Mouse (Mus musculus): ENCODE data around the gene Slc7a11. TPM values are rescaled to one million over a fixed set of nuclear protein-coding genes. Genes with fewer than 3 reads are reported as not detected.

Gene Slc7a11
- total and polyA plus RNA-seq, 2 experiments from 2014 or later, result 3.8 to 19.0 TPM

DNA sequence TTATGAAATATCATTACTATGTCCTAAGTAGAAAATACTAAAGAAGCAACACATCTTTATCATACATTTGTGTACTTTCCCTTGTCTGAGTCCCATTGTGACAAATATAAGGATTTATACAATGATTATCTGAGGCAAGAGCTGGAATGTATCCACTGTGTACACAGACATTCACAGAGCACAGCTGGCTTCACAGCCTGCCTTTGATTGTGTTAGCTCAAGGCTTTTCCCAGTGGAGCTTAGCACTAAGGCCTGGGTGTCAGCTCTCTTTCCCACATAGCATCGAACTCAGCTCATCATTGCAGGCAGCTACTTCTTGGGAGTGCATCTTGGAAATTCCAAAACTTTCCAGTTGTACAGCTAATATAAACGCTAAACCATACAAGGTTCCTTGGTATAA lies 529.5 kb downstream of the Slc7a11 start:
- DNase-seq, result no peak
- 71% methylated on average over 2 of the region's 2 CpGs for WGBS
- H3K27me3 ChIP-seq (ENCODE audit: insufficient read depth, low read length), result no peaks in the 10 kb centered on the region

DNA sequence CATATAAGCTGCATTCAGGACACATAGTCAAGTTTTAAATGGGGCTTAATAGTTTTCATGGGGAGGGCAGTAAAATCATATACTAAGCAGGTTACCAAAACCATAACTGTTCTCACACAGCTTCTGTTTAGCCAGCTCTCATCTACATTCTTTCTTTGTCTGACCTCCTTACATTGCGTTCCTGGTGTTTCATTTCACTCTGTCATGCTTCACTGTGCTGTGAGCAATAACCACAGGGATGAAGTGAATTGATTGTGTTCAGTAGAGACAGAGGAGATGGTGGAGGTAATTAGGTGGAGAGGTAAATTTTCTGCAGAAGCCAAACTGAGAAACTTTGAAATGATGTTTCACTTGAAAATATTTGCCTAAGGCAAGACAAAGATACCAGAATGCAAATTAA lies 532.5 kb downstream of the Slc7a11 start:
- no peak overlapping the region for H3K27ac ChIP-seq (ENCODE audit: low read depth, low read length)
- no peak overlapping the region for H3K4me3 ChIP-seq (ENCODE audit: low read depth, low read length)
- H3K9me3 ChIP-seq (ENCODE audit: low read length), result no peaks in the 10 kb centered on the region
- no peak overlapping the region for H3K4me2 ChIP-seq (ENCODE audit: low read depth)
- H3K36me3 ChIP-seq (ENCODE audit: insufficient read depth), result no peaks in the 10 kb centered on the region
- 39% methylated on average over 1 of the region's 1 CpGs for WGBS
- H3K4me1 ChIP-seq (ENCODE audit: insufficient read depth), result no peaks in the 10 kb centered on the region
- TF ChIP-seq CTCF (IDR thresholded peaks at IDR 0.05; ENCODE audit: low read depth), result no peak
- DNase-seq (no peak), ATAC-seq (no peak)
- H3K27me3 ChIP-seq (ENCODE audit: insufficient read depth, low read length), result no peaks in the 10 kb centered on the region
- no peak overlapping the region for H3K9ac ChIP-seq

More for the DNA sequence above, 529.5 kb downstream of the Slc7a11 start:
- ATAC-seq, result no peak
- Histone ChIP-seq H3K36me3 (ENCODE audit: insufficient read depth) (no peaks in the 10 kb centered on the region), H3K9ac (no peak overlapping the region), H3K4me3 (ENCODE audit: low read depth, low read length) (no peak overlapping the region), H3K9me3 (ENCODE audit: low read length) (no peaks in the 10 kb centered on the region), H3K4me2 (ENCODE audit: low read depth) (no peak overlapping the region), H3K4me1 (ENCODE audit: insufficient read depth) (no peaks in the 10 kb centered on the region), H3K27ac (ENCODE audit: low read depth, low read length) (no peak overlapping the region)
- no peak for TF ChIP-seq CTCF (IDR thresholded peaks at IDR 0.05; ENCODE audit: low read depth)

DNA sequence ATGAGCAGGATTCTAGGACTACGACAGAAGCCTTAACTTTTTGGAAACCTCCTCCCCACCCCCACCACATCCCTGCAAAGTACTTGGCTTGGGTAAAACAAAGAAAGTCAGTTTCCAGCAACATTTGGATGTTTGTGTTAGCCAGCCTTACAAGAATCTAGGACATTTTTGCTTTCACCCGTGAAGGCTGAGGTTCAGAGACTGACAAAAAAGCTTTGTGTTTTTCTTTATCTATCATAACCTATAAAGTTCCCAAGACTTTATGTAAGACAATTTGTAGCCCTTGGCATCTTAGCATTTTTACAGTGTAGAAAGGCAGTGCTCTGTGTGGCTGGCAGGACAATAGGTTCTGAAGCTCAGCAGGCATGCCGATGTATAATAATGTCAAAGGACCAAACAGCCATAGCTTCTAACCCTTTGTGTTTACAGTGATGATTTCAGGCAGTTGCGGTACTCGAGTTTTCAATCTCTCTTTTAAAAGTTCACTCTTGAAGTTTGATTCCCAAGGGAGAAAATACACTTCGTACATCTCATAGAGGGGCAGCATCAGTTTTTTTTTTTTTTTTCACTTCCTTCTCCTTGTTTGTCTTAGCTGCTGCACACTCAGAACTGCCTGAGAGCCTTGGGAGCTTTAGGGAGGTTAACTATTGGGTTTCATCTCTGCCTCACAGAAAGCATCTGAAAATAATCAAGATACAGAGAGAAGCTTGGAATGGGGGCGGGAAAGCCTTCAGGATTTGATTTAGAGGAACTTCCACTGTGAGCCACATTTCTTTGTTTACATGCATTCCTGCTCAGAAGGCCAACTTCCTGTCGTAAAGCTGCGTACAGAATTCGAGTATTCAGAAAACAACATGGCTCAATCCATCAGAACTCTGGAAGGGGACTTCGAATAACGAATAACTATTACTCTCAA lies 534.7 kb downstream of the Slc7a11 start:
- Histone ChIP-seq H3K4me1 (ENCODE audit: insufficient read depth) (no peaks in the 10 kb centered on the region), H3K36me3 (ENCODE audit: insufficient read depth) (no peaks in the 10 kb centered on the region), H3K9me3 (ENCODE audit: low read length) (no peaks in the 10 kb centered on the region), H3K27ac (ENCODE audit: low read depth, low read length) (no peak overlapping the region), H3K9ac (no peak overlapping the region), H3K4me3 (ENCODE audit: low read depth, low read length) (no peak overlapping the region), H3K4me2 (ENCODE audit: low read depth) (no peak overlapping the region), H3K27me3 (ENCODE audit: insufficient read depth, low read length) (no peaks in the 10 kb centered on the region)
- ATAC-seq (no peak), DNase-seq (no peak)
- TF ChIP-seq CTCF (IDR thresholded peaks at IDR 0.05; ENCODE audit: low read depth), result no peak
- WGBS, result 54% methylated on average over 12 of the region's 12 CpGs

DNA sequence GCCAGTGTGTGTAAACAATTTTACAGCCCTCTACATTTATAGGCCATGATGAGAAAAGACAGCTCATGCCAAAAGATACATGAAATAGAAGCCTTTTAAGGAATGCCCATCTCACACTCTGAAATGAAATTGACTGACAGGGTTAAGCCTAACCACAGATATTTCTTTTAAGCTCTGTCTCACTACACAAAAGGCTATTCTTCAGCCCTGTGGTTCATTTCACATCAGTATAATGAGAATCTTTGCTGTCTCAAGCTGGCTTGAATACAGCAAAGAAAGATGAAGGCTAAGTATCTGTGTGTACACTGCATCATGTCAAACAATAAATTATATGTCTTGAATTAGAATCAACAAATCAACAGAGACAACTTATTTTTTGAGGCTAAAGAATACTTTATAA lies 549.5 kb downstream of the Slc7a11 start:
- ATAC-seq, result no peak
- no peak overlapping the region for H3K27ac ChIP-seq (ENCODE audit: low read depth, low read length)
- H3K4me2 ChIP-seq (ENCODE audit: low read depth), result no peak overlapping the region
- H3K4me1 ChIP-seq (ENCODE audit: insufficient read depth), result no peaks in the 10 kb centered on the region
- no peaks in the 10 kb centered on the region for H3K36me3 ChIP-seq (ENCODE audit: insufficient read depth)
- H3K9ac ChIP-seq, result no peak overlapping the region
- DNase-seq, result no peak
- H3K4me3 ChIP-seq (ENCODE audit: low read depth, low read length), result no peak overlapping the region
- TF ChIP-seq CTCF (IDR thresholded peaks at IDR 0.05; ENCODE audit: low read depth), result no peak
- H3K27me3 ChIP-seq (ENCODE audit: insufficient read depth, low read length), result no peaks in the 10 kb centered on the region
- no peaks in the 10 kb centered on the region for H3K9me3 ChIP-seq (ENCODE audit: low read length)

DNA sequence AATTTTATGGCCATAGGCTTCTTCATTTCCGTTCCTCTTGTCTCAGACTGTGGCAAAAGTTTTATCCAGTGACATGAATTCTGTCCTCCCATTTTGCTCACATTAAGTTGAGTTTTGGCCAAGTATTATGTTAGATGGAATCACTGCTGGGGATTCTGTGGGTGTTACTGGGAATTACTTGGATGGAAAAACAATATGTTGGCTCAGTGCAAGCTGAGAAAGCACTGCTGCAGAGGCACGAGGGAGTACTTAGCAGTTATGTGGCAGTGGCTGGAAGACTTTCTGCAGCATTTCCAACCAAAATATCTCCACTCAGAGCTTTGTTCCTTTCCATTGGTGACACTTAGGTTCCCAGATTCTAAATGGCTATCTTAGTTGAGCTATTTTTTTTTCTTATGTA lies 556.1 kb downstream of the Slc7a11 start:
- H3K9ac ChIP-seq, result no peak overlapping the region
- no peaks in the 10 kb centered on the region for H3K9me3 ChIP-seq (ENCODE audit: low read length)
- DNase-seq (no peak), ATAC-seq (no peak)
- no peak for TF ChIP-seq CTCF (IDR thresholded peaks at IDR 0.05; ENCODE audit: low read depth)
- no peak overlapping the region for H3K4me2 ChIP-seq (ENCODE audit: low read depth)
- no peaks in the 10 kb centered on the region for H3K27me3 ChIP-seq (ENCODE audit: insufficient read depth, low read length)
- no peak overlapping the region for H3K27ac ChIP-seq (ENCODE audit: low read depth, low read length)
- 46% methylated on average over 2 of the region's 2 CpGs for WGBS
- no peak overlapping the region for H3K4me3 ChIP-seq (ENCODE audit: low read depth, low read length)
- H3K4me1 ChIP-seq (ENCODE audit: insufficient read depth), result no peaks in the 10 kb centered on the region
- H3K36me3 ChIP-seq (ENCODE audit: insufficient read depth), result no peaks in the 10 kb centered on the region

DNA sequence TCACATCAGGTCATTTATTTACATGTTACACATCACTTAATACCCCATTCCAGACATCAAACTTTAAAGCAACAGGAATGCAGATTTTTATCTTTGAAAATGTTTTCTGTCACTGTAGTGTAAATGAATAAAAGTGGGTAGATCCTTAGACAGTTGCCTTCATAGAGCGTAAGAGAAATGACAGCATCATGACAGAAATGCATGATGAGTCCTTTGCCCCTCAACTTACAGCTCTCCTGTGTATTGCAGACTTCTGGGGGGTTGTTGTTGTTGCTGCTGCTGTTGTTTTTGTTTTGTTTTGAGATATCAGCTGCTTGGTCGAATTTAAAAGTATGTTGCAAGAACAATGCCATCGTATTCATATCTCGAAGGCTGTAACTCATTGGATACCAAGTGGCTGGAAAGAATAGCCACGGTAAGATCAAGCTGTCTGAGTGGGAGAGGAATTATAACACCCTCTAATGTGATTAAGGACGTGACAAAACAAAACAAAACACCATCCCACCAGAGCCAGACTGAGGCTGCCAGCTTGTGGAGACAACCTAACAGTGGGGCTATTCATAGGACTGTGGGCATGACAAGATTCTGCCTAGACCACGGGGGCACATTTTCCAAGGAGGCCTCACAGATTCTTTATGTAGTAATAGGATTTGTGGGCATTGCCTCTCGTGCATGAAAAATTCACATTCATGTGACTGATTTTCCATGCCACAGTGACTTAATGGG lies 557.0 kb downstream of the Slc7a11 start:
- no peaks in the 10 kb centered on the region for H3K36me3 ChIP-seq (ENCODE audit: insufficient read depth)
- no peak overlapping the region for H3K4me3 ChIP-seq (ENCODE audit: low read depth, low read length)
- ATAC-seq (no peak; the same call in 1 of the 2 replicates), DNase-seq (no peak)
- no peaks in the 10 kb centered on the region for H3K4me1 ChIP-seq (ENCODE audit: insufficient read depth)
- no peak overlapping the region for H3K9ac ChIP-seq
- H3K4me2 ChIP-seq (ENCODE audit: low read depth), result no peak overlapping the region
- TF ChIP-seq CTCF (IDR thresholded peaks at IDR 0.05; ENCODE audit: low read depth), result no peak
- no peak overlapping the region for H3K27ac ChIP-seq (ENCODE audit: low read depth, low read length)
- 13% methylated on average over 8 of the region's 8 CpGs for WGBS
- no peaks in the 10 kb centered on the region for H3K27me3 ChIP-seq (ENCODE audit: insufficient read depth, low read length)
- H3K9me3 ChIP-seq (ENCODE audit: low read length), result no peaks in the 10 kb centered on the region

DNA sequence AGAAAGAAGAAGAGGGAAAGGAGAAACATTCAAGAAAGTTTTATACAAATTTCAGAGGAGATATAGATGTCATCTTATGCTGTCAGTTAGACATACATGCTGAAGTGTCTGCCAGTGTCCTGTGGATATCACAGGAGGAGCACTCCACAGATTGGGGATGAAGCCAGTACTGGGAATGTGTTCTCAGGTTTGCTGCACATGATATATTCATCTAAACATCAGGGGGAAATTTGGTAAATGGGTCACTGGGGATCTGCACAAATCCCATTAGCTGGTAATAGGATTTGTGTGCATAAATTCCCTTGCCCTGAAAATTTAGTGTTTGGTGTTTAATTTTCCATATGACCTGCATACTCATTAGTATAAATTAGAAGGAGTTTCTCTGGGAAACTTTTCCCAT lies 562.9 kb downstream of the Slc7a11 start:
- ATAC-seq, result no peak
- Histone ChIP-seq H3K27me3 (ENCODE audit: insufficient read depth, low read length) (no peaks in the 10 kb centered on the region), H3K36me3 (ENCODE audit: insufficient read depth) (no peaks in the 10 kb centered on the region), H3K4me2 (ENCODE audit: low read depth) (no peak overlapping the region), H3K9me3 (ENCODE audit: low read length) (no peaks in the 10 kb centered on the region), H3K4me3 (ENCODE audit: low read depth, low read length) (no peak overlapping the region), H3K4me1 (ENCODE audit: insufficient read depth) (no peaks in the 10 kb centered on the region), H3K27ac (ENCODE audit: low read depth, low read length) (no peak overlapping the region), H3K9ac (no peak overlapping the region)
- no peak for TF ChIP-seq CTCF (IDR thresholded peaks at IDR 0.05; ENCODE audit: low read depth)
- DNase-seq, result no peak

All from forebrain, postnatal 0 days (tissue).